Mouse (Mus musculus) heart, embryonic 14.5 days (tissue): ENCODE measurements around the gene Samd9l. TPM values are rescaled to one million over a fixed set of nuclear protein-coding genes. Genes with fewer than 3 reads are reported as not detected.
"Not testable (repeated sequence)": the region's sequence is repeated elsewhere in the genome, so short reads cannot be mapped to it uniquely, and the experiment has no call there.

Source experiments
- ATAC-seq: fragments of 200-750 bp; cut with Nextera tagmentation; 2 replicates; pipeline ENCODE4 v1.8.0; 2017; ENCODE audit warnings: low read depth, moderate TSS enrichment; ENCODE audit not compliant: insufficient number of reproducible peaks, insufficient read depth, low FRiP score
- H3K27ac ChIP-seq, 2 experiments: fragments of 200-500 bp in 1 of 2; fragments of 300-500 bp in 1 of 2; sonication (generic) in 1 of 2; replicated peaks in 1 of 2; 2 replicates each; pipeline ENCODE4 v1.5.1; 2012 to 2014; ENCODE audit warnings: low read depth in 2 of 2, low read length in 2 of 2, control low read depth in 1 of 2, mild to moderate bottlenecking in 1 of 2, mixed read lengths in 1 of 2; ENCODE audit not compliant: control insufficient read depth in 1 of 2, insufficient read depth in 1 of 2
- H3K27me3 ChIP-seq: fragments of 300-500 bp; sonication (generic); 2 replicates; pipeline ENCODE4 v1.6.1; 2014; ENCODE audit warnings: mild to moderate bottlenecking, low read length, control low read depth; ENCODE audit not compliant: control insufficient read depth, insufficient read depth
- H3K36me3 ChIP-seq: fragments of 300-500 bp; sonication (generic); 2 replicates; pipeline ENCODE4 v1.6.1; 2014; ENCODE audit warnings: mild to moderate bottlenecking, control low read depth, low read length, mixed read lengths; ENCODE audit not compliant: control insufficient read depth, insufficient read depth
- H3K4me1 ChIP-seq, 2 experiments: fragments of 200-500 bp in 1 of 2; fragments of 300-500 bp in 1 of 2; sonication (generic) in 1 of 2; 2 replicates each; pipeline ENCODE4 v1.6.1; 2012 to 2014; ENCODE audit warnings: low read length in 2 of 2, control low read depth in 1 of 2, mixed read lengths in 1 of 2; ENCODE audit not compliant: control insufficient read depth in 2 of 2, insufficient read depth in 2 of 2
- H3K4me2 ChIP-seq: fragments of 300-500 bp; sonication (generic); 2 replicates; pipeline ENCODE4 v1.6.1; 2014; ENCODE audit warnings: mild to moderate bottlenecking, low read length
- H3K4me3 ChIP-seq, 2 experiments: fragments of 200-500 bp in 1 of 2; fragments of 300-500 bp in 1 of 2; sonication (generic) in 1 of 2; 2 replicates each; pipeline ENCODE4 v1.5.1; 2012 to 2014; ENCODE audit warnings: low read length in 2 of 2, mild to moderate bottlenecking in 2 of 2, control low read depth in 1 of 2, low read depth in 1 of 2, moderate library complexity in 1 of 2; ENCODE audit not compliant: control insufficient read depth in 1 of 2, insufficient read depth in 1 of 2
- H3K9ac ChIP-seq: fragments of 300-500 bp; sonication (generic); 2 replicates; pipeline ENCODE4 v1.6.1; 2014; ENCODE audit warnings: mild to moderate bottlenecking, low read length
- H3K9me3 ChIP-seq: fragments of 300-500 bp; sonication (generic); 2 replicates; pipeline ENCODE4 v1.6.1; 2016; ENCODE audit warnings: low read length, control low read depth; ENCODE audit not compliant: control insufficient read depth
- WGBS: fragments of 180-500 bp; shearing (Covaris S2); extraction: QIAGEN DNeasy Blood & Tissue Kit; methylation state at CpG from one replicate; pipeline ENCODE4 v1.1.7; 2014; 5-methylcytosine and 5-hydroxymethylcytosine counted together
- polyA plus RNA-seq: library from polyadenylated mRNA; unstranded; fragments of >200 nt; fragmentation: Nextera tagmentation; extraction: Ambion mirVana; gene quantifications from 2 replicates; pipeline ENCODE4 v1.2.1, GENCODE M21; 2014

The Samd9l gene
- polyA plus RNA-seq, 1 experiment from 2014 or later: 2.8 TPM

DNA sequence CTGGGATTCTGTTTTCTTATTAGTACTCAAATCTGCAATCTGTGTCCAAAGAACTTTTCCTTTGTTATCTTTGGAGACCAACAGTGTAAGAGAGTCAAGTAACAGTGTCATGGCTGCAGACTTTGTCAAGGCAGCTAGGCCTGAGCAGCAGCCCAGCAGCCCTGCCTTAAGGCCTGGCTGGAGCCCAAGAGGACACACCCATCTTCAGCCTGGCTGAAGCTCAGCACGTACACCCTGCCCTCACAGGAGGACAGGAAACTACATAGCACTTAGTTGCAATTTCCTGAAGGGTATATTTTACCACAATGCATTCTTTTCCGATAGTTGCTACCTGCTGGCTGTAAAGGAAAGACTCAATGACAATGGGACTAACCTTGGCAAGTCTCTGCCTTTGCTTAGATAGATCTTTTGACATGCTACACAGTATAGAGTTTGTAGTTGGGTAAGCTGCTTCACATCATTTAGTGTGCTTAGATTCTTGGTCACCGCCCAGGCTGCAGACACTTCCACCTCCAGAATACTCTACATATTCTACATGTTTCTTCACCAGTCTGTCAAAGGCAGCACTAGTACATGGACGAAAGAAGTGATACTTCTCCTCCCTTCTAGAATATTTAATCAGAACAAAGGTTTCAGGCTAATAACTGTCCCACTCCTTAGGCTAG is 25.4 kb upstream of the Samd9l start:
- not testable (repeated sequence) for H3K9ac ChIP-seq, H3K9me3 ChIP-seq, H3K27me3 ChIP-seq, H3K27ac ChIP-seq, H3K4me1 ChIP-seq, H3K4me2 ChIP-seq, H3K4me3 ChIP-seq, H3K36me3 ChIP-seq
- ATAC-seq: peak; percentile 68; the same call in 1 of the 2 replicates
- WGBS: 0% methylated on average over 1 of the region's 4 CpGs

DNA sequence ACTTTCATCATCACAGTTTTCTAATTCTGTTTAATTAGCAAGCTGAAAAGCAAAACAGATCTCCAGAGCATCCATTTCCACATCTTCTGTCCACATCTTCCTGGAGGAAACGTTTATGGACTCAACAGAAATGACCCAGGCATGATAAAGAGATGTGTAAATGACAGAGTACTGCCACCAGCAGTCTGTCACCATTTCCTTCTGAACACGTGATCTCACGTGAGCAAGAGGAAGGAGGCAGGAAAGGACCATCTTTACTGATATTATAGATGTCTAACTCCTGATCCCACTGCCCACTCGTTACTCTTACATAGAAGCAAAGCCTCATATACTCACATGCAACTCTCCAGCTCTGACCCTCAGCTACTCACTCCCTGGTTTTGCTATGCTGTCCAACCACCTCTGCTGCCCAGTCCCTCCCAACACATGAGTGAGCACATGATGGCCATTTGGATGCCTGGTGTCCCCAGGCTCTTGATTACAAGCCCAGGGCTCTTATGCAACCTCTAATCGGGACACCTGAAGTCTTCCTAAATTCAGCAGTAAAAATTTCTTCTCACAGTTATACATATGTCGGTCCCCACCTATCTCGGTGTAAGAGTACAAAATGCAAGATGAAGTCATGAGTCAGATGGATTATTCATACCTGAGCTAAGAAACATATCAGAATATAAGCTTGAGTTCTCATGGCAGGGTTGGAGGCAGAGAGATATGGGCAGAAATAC is 2.0 kb downstream of the Samd9l start:
- H3K4me2 ChIP-seq: 0 out of 2 replicates have a peak overlapping the region, but pooled peaks have one; percentile 40
- H3K4me1 ChIP-seq, H3K9ac ChIP-seq, H3K9me3 ChIP-seq, ATAC-seq, H3K27ac ChIP-seq, H3K4me3 ChIP-seq, H3K36me3 ChIP-seq, H3K27me3 ChIP-seq: not testable (repeated sequence)
- WGBS: 71% methylated on average over 6 of the region's 7 CpGs

DNA sequence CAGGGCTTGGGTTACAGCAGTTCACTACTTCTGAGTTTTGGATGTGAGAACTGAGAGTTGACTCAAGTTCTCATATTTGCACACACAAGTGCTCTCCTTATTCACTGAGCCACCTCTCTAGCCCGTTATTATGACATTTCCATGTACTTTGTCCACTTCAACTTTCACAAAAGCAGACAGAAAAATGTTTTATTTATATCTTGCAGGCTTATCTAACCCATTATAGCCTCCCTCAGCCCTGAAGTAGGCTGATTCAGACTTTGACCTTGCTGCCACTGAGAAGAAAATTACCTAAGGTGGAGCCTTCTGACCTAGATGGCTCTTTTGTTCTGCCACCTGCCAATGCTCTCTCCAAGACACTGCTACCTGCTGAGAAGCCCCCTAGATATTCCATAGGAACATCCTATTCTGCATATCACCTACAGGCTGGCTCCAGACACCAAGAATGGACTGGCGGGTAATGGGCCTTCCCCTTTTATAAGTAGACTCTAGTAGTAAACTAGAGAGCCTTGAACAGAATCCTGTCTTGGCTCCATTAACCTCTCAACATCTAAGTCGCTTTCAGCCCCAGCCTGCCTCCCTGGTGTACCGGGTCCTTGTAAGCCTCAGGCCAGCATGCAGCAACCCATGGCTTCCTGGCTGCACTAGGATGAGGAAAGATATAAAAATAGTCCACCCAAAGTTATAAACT is 3.3 kb downstream of the Samd9l start:
- H3K4me1 ChIP-seq, H3K27me3 ChIP-seq, H3K36me3 ChIP-seq, ATAC-seq, H3K9ac ChIP-seq, H3K9me3 ChIP-seq, H3K4me2 ChIP-seq, H3K27ac ChIP-seq, H3K4me3 ChIP-seq: not testable (repeated sequence)
- WGBS: 58% methylated on average over 4 of the region's 4 CpGs

DNA sequence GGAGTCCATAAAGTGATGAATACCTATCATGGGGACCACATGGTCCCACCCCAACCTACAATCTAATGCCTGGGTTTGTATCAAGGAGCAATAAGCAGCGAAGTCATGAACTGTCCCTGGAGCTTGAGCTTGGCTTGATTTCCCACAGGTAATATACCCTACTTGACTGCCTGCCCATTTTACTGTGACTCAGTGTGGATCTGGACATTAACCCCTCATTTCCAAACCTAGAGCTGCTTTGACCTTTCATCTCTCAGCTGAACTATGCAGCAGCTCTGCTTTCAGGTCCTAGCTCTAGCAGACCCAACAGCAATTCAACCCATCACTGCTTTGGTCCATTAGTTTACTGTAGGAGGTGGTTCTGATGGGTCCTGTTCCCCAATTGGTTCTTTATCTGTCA is 9.4 kb downstream of the Samd9l start:
- H3K9me3 ChIP-seq: no peaks in the 10 kb centered on the region
- WGBS: 83% methylated on average over 1 of the region's 1 CpGs
- no peaks in the 10 kb centered on the region for H3K36me3 ChIP-seq
- H3K4me3 ChIP-seq: no peak overlapping the region
- no peak for ATAC-seq
- no peaks in the 10 kb centered on the region for H3K27me3 ChIP-seq
- H3K27ac ChIP-seq: no peak overlapping the region
- H3K4me2 ChIP-seq: no peak overlapping the region
- no peaks in the 10 kb centered on the region for H3K4me1 ChIP-seq
- H3K9ac ChIP-seq: no peak overlapping the region

DNA sequence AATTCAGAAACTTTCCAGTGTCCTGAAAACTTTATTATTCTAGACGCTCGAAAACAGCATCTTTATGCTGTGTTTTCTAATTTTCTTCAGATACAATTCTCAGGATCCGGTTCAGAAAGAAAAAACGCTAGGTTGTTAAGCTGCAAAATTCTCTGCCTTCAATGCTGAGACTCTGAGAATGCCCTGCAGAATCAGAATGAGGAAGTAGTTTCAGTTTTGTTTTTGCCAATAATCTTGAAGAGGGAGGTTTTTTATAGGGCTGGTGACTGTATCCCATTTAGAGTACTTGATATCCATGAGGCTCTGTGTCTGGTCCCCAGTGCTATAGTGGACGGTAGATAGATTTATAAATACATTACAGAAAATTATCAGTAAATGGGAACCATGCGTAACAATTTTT is 12.8 kb downstream of the Samd9l start:
- ATAC-seq: no peak
- no peaks in the 10 kb centered on the region for H3K27me3 ChIP-seq
- no peak overlapping the region for H3K4me3 ChIP-seq
- no peaks in the 10 kb centered on the region for H3K36me3 ChIP-seq
- H3K9me3 ChIP-seq: no peaks in the 10 kb centered on the region
- no peak overlapping the region for H3K27ac ChIP-seq
- no peak overlapping the region for H3K4me2 ChIP-seq
- no peaks in the 10 kb centered on the region for H3K4me1 ChIP-seq
- WGBS: 76% methylated on average over 6 of the region's 6 CpGs
- no peak overlapping the region for H3K9ac ChIP-seq

DNA sequence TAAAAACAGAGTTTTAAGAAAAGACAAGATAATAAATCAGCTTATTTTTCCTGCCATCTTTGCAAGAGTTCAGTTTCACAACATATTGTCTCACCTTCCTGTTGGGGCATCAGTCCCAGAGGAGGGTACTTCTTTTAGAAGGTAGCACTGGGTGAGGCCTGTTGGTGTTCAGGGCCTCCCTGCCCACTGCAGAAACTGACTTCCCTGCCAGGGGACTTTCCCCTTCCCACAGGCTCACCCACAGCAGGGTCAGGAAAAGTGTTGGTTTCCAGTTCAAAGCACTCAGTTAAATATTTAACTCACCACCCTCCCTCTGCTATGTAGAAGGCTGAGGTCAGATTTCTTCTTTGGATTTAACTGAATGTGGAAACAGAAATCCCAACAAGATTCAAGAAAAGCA is 14.6 kb downstream of the Samd9l start:
- H3K27me3 ChIP-seq, H3K9ac ChIP-seq, H3K27ac ChIP-seq, H3K4me1 ChIP-seq, H3K4me2 ChIP-seq, H3K4me3 ChIP-seq, ATAC-seq, H3K36me3 ChIP-seq, H3K9me3 ChIP-seq: not testable (repeated sequence)

DNA sequence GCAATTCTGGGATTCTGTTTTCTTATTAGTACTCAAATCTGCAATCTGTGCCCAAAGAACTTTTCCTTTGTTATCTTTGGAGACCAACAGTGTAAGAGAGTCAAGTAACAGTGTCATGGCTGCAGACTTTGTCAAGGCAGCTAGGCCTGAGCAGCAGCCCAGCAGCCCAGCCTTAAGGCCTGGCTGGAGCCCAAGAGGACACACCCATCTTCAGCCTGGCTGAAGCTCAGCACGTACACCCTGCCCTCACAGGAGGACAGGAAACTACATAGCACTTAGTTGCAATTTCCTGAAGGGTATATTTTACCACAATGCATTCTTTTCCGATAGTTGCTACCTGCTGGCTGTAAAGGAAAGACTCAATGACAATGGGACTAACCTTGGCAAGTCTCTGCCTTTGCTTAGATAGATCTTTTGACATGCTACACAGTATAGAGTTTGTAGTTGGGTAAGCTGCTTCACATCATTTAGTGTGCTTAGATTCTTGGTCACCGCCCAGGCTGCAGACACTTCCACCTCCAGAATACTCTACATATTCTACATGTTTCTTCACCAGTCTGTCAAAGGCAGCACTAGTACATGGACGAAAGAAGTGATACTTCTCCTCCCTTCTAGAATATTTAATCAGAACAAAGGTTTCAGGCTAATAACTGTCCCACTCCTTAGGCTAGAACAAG is 15.1 kb downstream of the Samd9l start:
- peak; percentile 71; the same call in 1 of the 2 replicates for ATAC-seq
- H3K4me2 ChIP-seq, H3K4me3 ChIP-seq, H3K9me3 ChIP-seq, H3K27ac ChIP-seq, H3K27me3 ChIP-seq, H3K4me1 ChIP-seq, H3K9ac ChIP-seq, H3K36me3 ChIP-seq: not testable (repeated sequence)
- 38% methylated on average over 1 of the region's 4 CpGs for WGBS
